Mouse (Mus musculus) cerebellum, adult 11-12 months (tissue): ENCODE results near the gene Mdp1.

ENCODE experiments used
- DNase-seq: peaks from one replicate; pipeline ENCODE4 v3.0.0; 2022

Mdp1 gene

GRCm38 (mm10) chr14:55642679-55643059, 17.6 kb downstream of the Mdp1 start:
- DNase-seq: no peak

- no peak for DNase-seq
Observed at GRCm38 (mm10) chr14:55641291-55641690, 19.0 kb downstream of the Mdp1 start.

- no peak for DNase-seq
Observed at GRCm38 (mm10) chr14:55640816-55641215, 19.5 kb downstream of the Mdp1 start.

- no peak for DNase-seq
Observed at GRCm38 (mm10) chr14:55637795-55638194, 22.5 kb downstream of the Mdp1 start, which contains the start of gene Gm49378. Gene Gm49378 (minus strand): TSS chr14:55637895.

- peak; percentile 80 for DNase-seq
Observed at GRCm38 (mm10) chr14:55635523-55636007, 24.7 kb downstream of the Mdp1 start, which contains the start of gene Ipo4. Gene Ipo4 (minus strand): TSS chr14:55635957.

- DNase-seq: peak; percentile 72
Observed at GRCm38 (mm10) chr14:55634874-55635522, 25.3 kb downstream of the Mdp1 start.

GRCm38 (mm10) chr14:55629312-55629711, 31.0 kb downstream of the Mdp1 start:
- no peak for DNase-seq

GRCm38 (mm10) chr14:55628077-55628827, 32.1 kb downstream of the Mdp1 start:
- DNase-seq: no peak

GRCm38 (mm10) chr14:55618486-55619195, 41.7 kb downstream of the Mdp1 start:
- peak; percentile 49 for DNase-seq

GRCm38 (mm10) chr14:55617822-55618221, 42.5 kb downstream of the Mdp1 start, which contains the start of gene Rec8:
Gene Rec8 (plus strand): TSS chr14:55618037.
- peak; percentile 87 for DNase-seq

- DNase-seq: no peak
Observed at GRCm38 (mm10) chr14:55616844-55617243, 43.5 kb downstream of the Mdp1 start.

GRCm38 (mm10) chr14:55615876-55616275, 44.4 kb downstream of the Mdp1 start:
- no peak for DNase-seq

GRCm38 (mm10) chr14:55614565-55615178, 45.6 kb downstream of the Mdp1 start:
- DNase-seq: no peak

- no peak for DNase-seq
Observed at GRCm38 (mm10) chr14:55613346-55613745, 47.0 kb downstream of the Mdp1 start.

- no peak for DNase-seq
Observed at GRCm38 (mm10) chr14:55608339-55608738, 52.0 kb downstream of the Mdp1 start.
